Mouse (Mus musculus): ENCODE measurements around the gene 1700037H04Rik.
A peak's percentile ranks its signal among the peaks of the same experiment; 100 is the strongest.

The 1700037H04Rik gene

DNA sequence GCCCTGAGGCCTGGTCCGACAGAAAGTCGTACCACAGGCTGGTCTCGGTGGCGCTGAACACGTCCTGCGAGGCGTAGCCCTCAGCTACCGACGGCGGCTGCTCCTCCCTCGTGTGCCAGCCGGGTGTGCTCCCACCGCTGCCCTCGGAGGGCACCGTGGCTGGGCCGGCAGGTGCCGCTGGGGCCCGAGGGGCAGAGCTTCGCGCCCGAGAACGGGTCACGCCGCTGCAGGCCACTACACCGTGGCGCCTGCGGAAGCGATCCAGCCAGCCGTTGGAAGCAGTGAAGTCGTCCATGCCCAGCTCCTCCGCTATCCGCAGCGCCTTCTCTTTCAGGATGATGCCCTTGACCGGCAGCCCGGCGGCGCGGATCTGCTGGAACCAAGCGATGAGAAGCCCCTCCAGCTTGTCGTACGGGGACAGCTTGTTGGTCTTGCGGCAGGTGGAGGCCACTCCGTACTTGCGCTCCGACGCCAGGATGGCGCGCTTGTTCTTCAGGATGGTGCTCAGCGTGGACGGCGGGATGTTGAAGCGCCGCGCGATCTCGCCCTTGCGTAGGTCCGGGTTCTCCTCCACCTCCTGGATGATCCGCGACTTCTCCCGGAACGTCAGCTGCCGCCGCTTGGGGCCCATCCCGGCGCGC, 19.5 kb upstream of the 1700037H04Rik start:
- peak; percentile 75 for DNase-seq (ENCODE audit: low read depth)

DNA sequence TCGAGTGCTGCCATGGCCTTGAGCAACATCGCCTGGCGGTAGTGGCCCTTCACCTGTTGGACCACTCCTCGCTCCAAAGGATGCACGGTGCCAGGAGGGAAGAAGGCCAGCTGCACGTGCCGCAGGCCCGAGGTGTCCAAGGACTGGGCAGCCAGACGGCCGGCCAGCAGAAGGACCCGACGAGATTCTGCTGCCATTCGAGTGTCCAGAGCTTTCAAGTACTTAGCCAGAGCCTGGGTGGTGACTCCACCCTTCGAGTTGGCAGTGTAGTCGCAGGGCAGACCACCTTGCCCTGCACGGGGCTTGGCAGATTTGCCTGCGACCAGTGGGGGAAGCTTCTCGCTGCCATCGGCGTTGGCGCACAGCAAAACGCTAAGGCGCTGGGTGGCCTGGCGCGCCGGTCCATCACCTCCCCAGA, 19.0 kb upstream of the 1700037H04Rik start:
- DNase-seq (ENCODE audit: low read depth), result peak; percentile 24

DNA sequence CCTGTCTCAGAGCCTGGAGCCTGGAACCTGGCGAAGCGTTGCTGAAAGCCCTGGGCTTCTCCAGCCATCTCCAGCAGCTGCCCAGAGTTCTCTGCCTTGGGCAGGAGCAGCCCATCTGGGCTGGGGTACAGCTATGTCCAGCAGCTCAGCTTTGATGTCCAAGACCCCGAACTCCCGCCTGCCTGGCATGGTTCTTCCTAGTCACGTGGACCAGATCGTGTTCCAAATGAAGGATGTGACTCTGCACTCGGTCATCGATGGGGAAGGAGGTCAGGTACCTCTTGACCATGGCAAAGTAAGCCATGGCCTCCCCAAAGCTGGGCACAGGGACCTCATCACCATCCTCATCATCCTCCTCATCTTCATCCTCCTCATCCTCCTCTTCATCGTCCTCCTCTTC, 18.1 kb upstream of the 1700037H04Rik start:
- DNase-seq (ENCODE audit: low read depth), result no peak

DNA sequence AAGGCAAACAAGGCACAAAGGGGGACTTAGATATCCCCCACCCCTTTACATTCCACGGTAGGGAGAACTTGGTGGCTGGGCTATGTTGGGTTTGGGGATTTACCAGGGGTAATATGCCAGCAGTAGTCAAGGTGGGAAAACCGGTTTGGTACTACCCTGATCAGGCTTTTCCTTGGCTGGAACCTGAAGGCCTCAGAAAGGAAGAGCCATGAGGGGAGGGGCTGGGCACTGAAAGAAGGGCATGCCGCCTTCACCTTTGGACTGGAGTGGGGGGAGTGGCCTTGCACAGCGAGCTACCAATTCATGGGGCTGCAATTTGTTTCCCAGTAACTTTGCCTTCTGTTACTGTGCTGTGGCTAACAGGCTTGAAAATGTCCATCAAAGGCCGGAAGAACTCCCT, 16.6 kb upstream of the 1700037H04Rik start:
- DNase-seq (ENCODE audit: low read depth), result no peak

DNA sequence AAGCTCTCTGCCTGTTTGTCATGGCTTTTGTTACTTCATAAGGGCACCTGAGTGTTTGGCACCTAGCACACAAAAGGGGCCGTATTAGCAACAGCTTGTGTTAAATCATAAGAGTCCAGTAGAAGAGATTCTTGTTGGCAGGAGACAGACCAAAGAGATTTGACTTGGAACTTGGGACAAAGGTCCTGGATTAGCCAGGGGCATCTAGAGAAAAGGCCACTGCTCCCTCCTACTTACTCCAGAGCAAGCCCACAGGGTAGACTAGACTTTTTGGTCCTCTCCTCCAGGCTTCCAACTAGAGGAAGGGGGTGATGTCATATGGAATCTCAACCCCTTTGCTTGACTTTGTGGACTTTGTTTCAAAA, 16.0 kb upstream of the 1700037H04Rik start:
- no peak for DNase-seq (ENCODE audit: low read depth)

DNA sequence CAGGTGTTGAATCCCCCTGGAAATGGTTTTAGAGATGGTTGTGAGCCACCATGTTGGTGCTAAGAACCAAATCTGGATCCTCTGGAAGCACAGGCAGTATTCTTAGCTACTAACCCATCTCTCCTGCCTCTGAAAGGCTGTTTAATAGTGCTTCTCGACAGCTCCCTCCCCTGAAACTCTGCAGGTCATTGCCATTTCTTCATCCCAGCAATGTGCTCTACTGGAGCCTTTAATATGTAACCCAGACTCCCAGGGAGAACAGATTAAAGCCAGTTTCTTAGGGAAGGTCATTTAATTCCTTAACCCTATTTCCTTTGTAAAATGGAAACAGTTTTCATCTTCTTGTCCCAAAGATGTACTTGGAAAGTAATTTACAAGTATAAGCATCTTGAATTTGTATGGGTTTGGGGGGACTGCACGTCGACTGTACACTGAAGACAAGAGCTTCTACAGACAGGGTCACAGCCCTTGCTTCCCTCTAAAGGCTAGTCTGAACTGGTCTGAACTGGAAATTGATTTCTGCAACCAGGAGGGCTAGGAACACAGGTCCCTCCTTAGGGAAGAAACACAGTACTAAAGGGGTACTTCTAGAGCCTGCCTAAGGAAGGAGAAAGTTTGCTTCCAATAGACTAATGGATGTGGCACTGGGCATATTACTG, 15.5 kb upstream of the 1700037H04Rik start:
- no peak for DNase-seq (ENCODE audit: low read depth)

DNA sequence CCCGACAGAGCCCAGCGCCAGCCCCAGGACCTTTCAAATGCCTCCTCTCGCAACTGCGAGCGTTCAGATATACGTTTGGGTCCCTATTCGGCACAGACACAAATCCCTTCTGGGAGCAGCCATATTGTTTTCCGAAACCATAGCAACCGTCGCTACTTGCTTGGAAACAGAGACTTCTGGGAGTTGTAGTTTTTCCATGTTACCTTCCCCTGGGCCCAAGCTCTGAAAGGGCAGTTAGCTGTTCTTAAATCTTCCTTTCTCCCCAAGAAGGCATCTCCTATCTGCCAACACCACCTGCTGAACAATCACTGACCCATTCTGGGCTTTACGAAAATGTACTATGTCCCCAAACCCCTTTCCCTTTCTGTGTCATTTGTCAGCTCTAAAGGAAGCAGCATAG, 14.8 kb upstream of the 1700037H04Rik start:
- DNase-seq (ENCODE audit: low read depth), result peak; percentile 80

DNA sequence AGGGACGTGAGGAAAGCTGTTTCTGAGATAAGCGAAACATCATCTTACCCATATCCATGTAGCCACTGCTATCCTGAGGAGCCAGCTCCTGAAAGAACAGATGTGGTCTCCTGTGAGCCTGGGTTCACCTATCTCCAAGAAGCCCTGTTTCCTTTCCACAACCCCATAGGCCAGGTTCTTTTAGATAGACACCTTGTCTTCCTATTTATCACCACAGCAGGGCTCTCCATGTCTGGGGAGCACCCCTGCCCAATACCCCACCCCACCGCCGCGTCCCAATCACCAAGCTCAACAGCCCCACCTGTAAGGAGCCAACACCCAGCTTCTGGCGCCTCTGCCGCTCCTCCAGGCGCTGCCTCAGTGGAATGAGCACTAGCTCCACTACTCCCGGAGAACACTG, 12.4 kb upstream of the 1700037H04Rik start:
- DNase-seq (ENCODE audit: low read depth), result no peak

DNA sequence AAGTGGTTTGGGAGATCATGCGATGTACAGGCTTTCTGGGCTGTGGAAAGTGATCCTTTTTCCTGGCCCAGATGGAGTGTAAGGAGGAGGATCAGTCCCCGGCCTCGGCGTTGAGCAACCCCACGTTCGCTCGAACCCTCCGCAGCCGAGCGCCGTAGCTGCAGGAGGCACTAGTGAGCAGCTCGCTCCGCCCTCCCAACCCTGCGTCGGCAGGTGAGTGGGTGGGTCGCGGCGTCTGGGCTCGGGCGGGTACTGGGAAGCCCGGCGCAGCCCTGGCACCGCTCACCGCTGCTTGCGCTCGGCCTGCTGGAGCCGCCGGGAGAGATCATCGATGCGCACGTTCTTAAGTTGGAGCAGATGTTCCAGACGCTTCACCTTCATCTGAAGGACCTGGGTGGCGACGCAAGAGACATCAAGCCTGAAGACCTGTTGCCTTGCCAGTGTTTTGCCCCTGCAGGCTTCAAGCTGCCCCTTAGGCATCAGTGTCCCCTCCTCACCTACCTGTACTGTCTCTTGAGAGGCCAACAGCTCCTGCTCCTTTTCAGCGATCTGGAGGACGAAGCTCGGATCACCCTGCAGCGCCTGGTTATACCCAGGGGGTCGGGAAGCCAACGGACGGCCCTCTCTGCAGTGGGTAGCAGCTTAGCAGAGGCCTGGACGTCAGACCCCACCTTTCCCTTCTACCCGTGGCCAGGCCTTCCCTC, 11.7 kb upstream of the 1700037H04Rik start:
- DNase-seq (ENCODE audit: low read depth), result no peak

DNA sequence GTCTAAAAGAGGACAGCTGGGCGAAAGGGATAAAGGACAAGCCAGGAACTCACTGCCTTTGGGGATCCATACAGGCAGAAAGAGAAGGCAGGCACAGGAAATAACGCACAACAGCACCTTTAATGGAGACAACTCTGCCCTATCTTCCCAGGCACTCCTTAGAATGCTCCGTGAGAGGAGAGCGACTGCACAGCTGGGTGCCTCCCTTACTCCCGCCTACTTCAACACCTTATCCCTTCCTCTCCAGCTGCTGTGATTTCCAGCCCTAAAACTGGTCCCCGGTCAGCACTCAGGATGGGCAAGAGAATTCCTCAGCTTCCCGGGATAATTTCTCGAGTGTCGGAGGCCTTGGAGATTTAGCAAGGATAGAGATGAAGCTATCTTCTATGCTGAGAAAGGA, 11.1 kb upstream of the 1700037H04Rik start:
- no peak for DNase-seq (ENCODE audit: low read depth)

DNA sequence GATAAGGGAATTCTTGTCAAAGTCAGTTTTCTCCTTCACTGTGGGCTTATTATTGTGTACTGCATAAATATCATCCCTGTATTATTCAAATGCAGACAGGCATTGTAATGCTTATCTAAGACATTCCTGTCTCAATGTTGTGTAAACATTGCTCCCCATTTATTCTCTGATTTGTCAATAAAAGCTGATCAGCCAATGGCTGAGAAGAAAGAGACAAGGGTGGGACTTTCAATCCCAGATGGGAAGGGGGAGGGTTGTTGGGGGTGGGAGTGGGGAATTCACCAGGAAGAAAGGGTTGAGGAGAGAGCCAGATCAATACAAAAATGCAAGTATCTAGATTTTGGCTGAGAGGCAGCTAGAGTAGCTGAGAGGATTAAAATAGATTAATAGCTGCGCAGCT, 9.0 kb upstream of the 1700037H04Rik start:
- no peak for DNase-seq (ENCODE audit: low read depth)

DNA sequence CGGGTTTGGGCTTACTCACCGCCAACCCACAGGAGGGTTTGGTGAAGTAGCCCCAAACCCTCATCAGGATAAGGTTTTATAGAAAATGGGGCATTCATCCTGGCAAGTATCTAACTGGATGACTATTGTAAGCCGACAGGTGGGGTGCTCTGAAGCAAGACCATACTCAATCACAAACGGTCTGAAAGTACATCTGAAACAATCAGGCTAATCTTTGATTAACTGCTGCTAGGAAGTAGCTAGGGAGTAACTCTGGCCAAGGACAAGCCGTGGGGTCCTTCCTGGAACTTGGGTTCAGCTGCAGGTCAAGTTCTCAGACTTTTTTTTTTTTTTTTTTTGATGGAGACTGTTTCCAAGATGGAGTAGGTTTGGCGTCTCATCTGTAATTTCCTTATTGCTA, 8.1 kb upstream of the 1700037H04Rik start:
- no peak for DNase-seq (ENCODE audit: low read depth)

DNA sequence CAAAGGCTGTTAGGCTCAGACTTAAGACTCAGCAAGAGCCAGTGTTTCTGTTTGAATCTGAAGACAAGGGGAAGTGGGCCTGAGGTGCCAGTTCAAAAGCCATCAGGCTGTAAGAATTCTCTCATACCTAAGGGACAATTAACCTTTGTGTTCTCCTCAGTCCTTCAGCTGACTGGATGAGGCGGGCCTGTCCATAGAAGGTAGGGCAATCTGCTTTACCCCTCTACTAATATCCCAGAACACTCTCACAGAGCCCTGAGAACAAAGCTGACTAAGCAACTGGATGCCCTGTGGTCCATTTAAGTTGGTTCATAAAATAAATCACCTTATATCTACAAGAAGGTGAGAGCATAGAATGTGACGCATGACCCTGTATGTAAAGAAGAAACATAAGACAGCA, 6.3 kb upstream of the 1700037H04Rik start:
- no peak for DNase-seq (ENCODE audit: low read depth)

DNA sequence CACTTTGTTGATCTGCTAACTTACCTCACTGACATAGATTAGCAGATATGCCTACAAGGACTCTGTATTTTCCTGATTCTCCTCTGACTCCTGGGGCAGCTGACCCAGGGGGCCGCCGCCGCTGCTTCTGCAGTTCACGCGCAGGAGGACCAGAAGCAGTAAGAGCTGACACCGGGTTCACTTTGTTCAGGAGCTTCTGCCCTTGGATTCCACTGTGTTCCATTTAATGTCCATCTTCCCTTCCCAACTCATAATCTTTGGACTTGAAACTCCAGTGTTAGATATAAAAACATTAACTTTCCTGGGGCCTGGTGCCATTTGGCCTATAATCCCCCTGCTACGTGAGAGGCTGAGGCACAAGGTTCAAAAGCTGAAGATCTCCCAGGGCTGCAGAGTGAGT, 4.0 kb upstream of the 1700037H04Rik start:
- no peak for DNase-seq (ENCODE audit: low read depth)

DNA sequence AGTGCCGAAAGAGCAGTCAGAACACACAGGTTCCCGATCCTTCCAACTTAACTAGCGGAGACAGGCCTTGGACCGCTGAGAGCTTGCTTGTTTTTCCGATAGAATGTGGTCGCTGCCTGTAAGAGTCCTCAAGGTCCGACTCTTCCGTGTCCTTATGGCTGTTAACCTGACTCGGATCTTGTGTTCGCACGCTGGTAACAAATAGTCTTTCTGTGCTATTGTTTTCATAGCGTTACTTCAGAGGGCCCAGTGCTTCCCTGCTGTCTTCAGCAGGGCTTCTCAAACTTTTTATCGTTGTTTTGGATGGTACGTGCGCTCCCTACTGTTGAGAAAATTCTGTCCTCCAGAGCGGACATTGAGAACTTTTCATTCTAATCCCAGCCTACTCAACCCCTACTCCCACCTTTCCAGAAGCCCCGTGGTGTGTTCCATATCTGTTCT, 810 bp upstream of the 1700037H04Rik start:
- peak; percentile 76 for DNase-seq (ENCODE audit: low read depth)

DNA sequence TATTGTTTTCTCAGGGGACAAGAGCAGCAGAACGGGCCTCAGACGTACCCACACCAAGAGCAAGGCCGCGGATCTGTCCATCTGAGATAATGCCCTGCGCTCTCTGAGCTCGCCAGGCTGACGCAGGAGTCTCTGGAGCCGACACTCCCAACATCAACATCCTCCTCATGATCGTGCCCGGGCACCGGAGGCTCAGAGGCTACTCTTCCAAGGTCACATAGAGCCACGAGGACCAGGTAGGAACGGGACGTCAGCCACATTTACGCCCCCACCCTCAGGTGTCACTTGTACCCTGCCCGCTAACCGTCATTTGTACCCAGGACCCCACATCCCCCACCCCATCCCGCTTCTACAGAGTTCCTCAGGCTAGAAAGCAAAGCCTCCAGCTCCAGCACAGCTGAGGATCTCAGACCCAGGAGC, 380 bp downstream of the 1700037H04Rik start:
- DNase-seq (ENCODE audit: low read depth), result peak; percentile 57

DNA sequence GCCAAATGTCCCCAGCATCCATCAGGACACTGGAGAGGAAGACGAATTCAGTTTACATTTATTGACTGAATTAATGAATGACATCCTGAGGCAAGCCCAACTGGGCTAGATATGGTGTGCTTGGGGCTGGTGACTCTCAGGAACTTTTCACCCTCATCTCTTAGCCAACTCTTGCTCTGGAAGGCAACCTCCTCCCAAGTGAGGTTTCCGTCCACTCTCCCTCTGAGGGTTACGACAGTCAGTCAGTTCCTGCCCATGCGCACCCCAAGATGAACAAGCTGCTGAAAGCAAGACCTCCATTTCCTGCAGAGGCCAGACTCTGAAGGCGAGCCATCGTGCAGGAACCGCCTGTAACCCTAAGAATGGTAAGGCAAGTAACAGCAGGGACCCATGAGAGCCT, 2.9 kb downstream of the 1700037H04Rik start:
- peak; percentile 68 for DNase-seq (ENCODE audit: low read depth)

DNA sequence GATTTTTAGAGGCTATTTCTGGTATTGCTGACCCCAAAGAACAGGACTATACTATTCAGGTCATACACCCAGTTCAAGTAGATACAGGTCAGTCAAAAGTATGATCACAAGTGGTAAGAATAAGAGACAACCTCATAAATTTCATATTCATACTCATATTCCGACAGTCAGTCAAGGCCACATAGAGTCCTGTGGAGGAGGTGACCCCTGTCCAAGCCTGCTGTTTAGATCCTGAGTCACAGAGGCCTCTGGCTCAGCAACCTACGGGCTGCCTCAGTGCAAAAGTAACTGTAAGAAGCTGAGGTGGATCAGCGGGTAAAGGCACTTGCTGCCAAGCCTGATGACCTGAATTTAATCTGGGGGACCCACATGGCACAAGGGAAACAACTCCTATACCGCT, 5.8 kb downstream of the 1700037H04Rik start:
- no peak for DNase-seq (ENCODE audit: low read depth)

DNA sequence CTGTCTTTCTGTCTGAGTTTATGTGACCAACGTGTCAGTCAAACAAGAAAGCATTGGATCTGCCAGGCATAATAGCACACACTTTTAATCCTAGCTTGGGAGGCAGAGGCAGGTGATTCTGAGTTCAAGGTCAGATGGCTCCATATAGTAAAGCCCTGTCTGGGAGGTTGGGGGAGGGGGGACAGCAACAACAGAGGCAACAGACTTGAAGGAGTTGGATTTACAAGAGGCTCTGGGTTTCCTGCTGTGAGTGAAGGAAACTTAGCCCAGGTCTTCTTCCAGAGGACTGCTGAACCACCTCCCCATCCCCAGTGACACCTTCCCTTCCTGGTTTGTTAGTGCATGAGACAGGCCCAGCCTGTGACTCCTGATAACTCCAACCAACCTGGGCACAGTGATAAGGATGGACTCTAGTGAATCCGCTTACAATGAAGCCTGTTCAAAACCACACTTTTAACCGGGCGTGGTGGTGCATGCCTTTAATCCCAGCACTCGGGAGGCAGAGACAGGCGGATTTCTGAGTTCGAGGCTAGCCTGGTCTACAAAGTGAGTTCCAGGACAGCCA, 7.6 kb downstream of the 1700037H04Rik start:
- no peak for DNase-seq (ENCODE audit: low read depth)

DNA sequence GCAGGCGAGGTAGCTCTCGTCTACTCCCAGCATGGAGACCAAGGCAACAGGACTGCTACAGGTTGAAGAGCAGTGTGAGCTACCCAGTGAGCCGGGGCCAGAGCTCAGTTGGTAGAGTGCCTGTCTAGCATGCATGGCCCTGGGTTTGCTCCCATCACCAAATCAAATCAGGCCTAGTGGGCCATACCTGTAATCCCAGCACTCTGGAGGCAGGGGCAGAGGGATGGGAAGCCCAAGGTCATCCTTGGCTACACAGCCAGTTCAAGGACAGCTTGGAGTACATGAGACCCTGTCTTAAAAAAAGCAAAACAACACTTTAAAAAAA, 10.7 kb downstream of the 1700037H04Rik start:
- no peak for DNase-seq (ENCODE audit: low read depth)

DNA sequence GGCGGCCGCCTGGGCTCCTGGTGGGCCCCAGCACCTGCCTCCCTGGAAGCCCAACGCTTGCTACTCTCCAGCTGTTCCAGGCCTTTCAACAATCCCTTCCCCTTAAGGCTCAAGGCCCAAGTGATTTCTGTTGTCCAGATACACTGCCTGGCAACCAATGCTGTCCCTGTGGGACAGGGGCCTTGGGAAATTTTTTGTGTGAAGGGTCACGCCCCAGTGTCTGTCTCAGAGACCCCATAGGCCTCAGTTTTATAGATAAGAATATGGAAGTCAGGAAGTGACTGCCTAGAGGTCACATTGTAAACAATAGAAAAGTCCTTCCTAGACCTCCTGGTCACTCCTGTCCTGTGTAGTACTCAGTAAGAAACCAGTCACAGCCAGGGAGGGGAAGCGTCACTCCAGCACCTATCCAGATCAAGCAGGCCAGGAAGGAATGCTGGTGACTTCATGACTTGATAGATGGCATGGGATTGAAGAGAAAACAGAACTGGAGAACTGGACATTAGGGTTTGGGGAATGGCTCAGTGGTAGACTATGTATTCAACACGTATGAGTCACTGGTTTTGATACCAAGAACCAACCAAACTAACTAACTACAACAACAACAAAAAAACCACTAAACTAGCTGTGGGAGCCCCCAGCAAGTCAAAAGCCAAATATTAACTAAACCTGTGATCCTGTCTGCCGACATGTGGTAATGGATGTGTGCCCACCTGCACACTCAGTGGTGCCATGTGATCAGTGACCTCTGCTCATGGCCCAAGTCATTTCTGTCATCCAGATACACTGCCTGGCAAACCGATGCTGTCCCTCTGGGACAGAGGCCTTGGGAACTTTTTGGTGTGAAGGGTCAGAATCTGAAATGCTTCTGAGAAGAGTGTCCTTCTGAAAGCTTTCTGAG, 11.3 kb downstream of the 1700037H04Rik start:
- no peak for DNase-seq (ENCODE audit: low read depth)

DNA sequence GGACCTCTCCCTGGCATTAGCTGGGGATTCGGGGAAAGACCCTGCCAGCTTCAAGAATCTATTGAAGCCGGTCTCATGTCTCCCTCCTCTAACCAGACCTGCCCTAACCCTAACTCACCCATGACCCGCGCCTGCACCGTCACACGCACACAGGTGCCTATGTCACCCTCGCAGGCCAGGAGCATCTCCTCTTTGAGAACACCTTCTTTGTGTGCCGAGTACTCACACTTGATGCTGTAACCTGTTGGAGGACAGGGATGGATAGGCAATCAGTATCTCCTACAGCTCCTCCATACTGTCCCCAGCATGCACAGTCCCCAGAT, 12.9 kb downstream of the 1700037H04Rik start:
- DNase-seq (ENCODE audit: low read depth), result no peak
